Mouse (Mus musculus) heart, postnatal 10 days (tissue): ENCODE results near the gene Vasn. TPM values are rescaled to one million over a fixed set of nuclear protein-coding genes. Genes with fewer than 3 reads are reported as not detected.

Experiments
- total RNA-seq, 2 experiments: library from RNA; stranded (reverse); gene quantifications; 2 replicates each; pipeline ENCODE4 v1.2.3; 2021

Gene Vasn
- total RNA-seq, 2 experiments from 2014 or later = 13.6 to 18.0 TPM

Other genes starting within 250 kb of the Vasn start
- gene Adcy9, start 219.4 kb upstream of the Vasn start, total RNA-seq = 10 to 100 TPM; 20.8 to 21.6 TPM
- gene Srl, start 98.1 kb upstream of the Vasn start, total RNA-seq = 1,000 to 10,000 TPM; 1,081 to 1,153 TPM
- gene Tfap4, start 80.1 kb upstream of the Vasn start, total RNA-seq = 1 to 10 TPM; 4.1 to 4.3 TPM
- gene Glis2, start 45.2 kb upstream of the Vasn start, total RNA-seq = 10 to 100 TPM; 27.6 to 34.5 TPM
- gene Pam16, start 15.0 kb upstream of the Vasn start, total RNA-seq = 100 to 1,000 TPM in 1 of 2 experiments, 10 to 100 TPM in 1; 96.6 to 125 TPM
- gene Dnaja3, start within 50 bp of the Vasn start, total RNA-seq = 100 to 1,000 TPM; 106 to 107 TPM
- 10 to 100 TPM; 24.6 to 26.1 TPM for gene Coro7, start 39.8 kb downstream of the Vasn start, total RNA-seq
- 1 to 10 TPM; 7.0 to 7.8 TPM for gene Nmral1, start 79.4 kb downstream of the Vasn start, total RNA-seq
- 10 to 100 TPM; 71.1 to 73.4 TPM for gene Hmox2, start 86.4 kb downstream of the Vasn start, total RNA-seq
- gene Cdip1, start 150.4 kb downstream of the Vasn start, total RNA-seq = 10 to 100 TPM; 89.4 to 96.2 TPM
- not detected for gene 4930562C15Rik, start 195.5 kb downstream of the Vasn start, total RNA-seq
- gene Ubald1, start 240.4 kb downstream of the Vasn start, total RNA-seq = 10 to 100 TPM; 19.7 to 23.1 TPM
- gene Mgrn1, start 246.3 kb downstream of the Vasn start, total RNA-seq = 100 to 1,000 TPM; 186 to 187 TPM